Mouse (Mus musculus) thymus, adult 18-20 months (tissue): Measurements from ENCODE around the gene Rasgef1b.

Experiments
- DNase-seq, 2 experiments: peaks; one replicate each; pipeline ENCODE4 v3.0.0; 2022; ENCODE audit warnings: mixed read lengths in 2 of 2

The Rasgef1b gene

DNA sequence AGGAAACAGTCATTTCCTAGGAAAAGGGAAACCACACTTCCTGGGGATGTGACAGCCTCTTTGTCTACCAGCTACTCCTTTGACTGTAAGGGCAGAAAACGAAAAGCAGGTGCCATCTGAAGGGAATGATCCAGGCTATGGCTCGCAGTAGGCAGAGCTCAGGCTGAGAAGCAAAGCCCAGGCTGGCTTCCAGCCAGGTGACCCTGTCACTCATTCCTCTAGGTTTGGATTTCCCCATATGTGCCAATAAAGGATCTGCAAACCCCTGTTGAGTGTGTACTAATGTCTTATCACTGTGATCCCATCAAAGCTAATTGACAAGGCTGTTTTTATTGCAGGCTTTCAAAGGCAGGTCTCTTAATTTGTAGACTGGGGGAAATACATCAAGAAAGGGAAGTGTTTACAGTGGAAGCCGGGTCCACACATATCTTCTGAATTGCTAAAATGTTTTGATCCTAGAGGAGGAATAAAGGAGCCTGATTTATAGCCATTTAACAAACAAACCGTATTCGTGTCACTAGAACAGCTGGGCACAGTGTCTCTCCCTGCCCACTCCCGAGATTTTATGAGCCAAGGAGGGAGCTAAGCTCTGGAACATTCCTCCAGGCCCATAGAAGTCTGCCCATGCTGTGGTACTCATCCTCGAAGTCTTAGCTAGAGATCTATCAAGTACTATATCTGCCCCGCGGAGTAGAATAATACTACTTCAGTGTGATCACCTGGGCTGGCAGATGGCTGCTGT is 449.7 kb downstream of the Rasgef1b start:
- DNase-seq: no peak

DNA sequence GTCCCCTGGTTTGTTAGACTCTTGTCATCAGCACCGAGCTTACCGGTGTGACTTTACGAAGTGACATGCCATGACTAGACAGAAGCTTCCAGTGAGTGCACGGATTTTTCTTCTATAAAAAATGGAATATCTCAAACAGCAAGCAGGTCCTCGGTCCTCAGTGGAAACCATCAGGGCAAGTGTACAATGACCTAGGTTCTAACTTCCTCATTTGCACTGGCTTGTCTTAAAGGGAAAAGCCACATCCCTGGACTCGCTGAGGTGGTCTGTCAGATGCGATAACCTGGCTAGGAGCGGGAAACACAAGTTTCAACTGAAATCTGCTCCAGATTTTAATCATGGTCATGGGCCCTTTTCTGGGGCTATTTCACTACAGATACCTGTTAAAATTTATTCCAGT is 450.5 kb downstream of the Rasgef1b start:
- DNase-seq: no peak

DNA sequence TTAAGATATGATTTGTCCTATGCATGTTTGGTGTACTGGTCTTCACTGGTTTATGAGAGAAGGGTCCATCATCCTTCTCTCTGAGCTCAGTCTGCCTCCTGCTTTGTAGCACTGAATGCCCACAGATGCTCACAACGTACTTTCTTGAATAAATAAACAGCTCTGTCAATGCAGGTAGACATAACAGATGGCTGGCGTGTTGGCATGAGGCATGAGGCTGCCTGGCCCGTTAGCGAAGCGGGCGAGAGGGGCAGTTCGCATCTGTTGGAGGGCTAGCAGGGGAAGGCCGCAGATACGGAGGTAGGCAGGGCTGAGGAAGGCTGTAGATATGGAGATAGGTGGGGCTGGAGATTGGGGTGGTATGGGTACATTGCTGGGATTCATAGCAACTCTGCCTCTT is 451.3 kb downstream of the Rasgef1b start:
- no peak for DNase-seq

DNA sequence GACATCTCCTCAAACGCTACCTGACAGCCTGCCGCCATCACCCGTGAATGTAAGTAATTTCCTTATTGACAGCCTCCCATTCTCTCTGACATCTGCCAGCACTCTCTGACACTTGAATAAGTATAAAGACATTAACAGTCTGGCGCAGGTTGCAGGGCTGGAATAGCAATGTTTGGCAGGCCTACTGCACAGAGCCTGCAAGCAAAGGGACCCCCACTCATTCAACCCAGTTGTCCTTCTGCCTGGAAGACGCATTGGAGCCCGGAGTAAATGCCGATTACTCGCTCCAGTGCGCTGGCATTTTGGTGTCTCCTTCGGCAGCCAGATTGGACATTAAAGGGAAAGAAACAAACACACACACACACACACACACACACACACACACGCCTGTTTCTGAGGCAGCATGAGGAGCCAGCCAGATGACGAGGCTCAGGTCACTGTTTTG is 454.7 kb downstream of the Rasgef1b start:
- DNase-seq: no peak

DNA sequence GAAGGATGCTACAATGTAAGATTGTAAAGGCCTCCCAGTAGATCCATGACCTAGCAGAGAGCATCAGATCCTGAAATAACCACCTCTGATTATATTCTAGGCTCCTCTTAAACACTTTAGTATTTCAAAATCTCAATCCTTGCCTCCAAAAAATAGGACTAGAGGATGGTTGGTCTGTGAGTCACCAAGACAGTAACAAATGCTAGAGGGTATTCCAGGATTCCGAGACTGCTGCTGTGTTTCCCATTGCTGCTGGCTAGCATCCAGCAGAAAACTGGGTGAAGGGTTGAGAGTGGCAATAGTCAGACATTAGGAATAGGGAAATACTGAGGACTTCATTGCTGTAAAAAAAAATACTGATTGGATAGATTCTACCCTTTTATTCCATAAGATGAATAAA is 457.3 kb downstream of the Rasgef1b start:
- DNase-seq: no peak

DNA sequence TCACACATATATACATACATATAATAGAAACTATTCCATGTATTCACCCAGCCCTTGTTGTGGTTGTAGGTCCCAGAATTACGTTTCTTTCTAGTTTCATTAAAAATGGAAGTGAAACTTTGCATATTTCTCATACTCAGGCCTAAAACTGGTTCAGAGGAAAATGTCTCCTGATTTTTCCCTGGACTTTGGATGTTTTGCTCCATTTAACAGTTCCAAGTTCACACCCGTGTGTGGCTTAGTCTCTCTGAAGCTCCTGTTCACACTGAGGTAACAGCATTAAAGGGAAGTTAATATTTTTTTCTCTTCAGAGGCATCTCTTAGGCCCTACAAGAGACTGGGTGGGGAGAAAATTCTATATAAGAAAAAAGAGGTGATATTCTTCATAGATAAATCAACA is 459.7 kb downstream of the Rasgef1b start:
- DNase-seq: no peak

DNA sequence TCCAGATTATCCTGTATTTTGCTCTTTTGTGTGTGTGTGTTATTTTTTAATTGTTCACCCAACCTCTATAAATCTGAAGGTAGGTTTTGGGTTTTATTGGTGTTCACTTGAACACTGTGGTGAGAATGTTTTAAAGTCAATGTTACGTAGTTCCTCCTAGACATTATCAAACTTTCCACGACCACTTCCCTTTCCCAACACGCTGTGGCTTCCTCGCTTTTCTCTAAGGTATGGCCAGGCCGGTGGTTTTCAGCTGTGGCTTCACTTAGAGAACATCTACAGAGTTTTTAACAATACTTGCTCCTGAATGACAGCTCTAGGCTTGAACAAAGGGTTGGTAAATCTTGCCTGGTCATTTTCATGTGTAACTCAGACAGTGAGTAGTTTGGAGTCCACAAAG is 461.5 kb downstream of the Rasgef1b start:
- no peak for DNase-seq

DNA sequence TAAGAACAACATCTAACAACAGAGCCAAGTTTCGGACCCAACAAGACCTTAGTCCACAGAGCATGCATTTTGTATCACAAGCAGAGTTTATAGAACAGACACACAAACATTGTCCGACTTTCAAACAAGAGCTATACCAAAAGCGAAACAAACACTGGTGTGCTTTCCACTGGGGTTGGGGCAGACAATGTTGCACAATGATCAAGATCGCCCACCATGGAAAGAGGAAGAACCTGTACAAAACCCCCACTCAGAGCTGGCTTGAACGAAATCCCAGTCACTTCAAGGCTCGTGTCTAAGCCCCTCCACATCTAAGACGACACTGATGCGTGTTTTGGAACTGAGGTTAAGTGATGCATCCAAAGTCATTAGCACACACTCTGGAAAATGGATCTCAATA is 462.6 kb downstream of the Rasgef1b start:
- DNase-seq: no peak

DNA sequence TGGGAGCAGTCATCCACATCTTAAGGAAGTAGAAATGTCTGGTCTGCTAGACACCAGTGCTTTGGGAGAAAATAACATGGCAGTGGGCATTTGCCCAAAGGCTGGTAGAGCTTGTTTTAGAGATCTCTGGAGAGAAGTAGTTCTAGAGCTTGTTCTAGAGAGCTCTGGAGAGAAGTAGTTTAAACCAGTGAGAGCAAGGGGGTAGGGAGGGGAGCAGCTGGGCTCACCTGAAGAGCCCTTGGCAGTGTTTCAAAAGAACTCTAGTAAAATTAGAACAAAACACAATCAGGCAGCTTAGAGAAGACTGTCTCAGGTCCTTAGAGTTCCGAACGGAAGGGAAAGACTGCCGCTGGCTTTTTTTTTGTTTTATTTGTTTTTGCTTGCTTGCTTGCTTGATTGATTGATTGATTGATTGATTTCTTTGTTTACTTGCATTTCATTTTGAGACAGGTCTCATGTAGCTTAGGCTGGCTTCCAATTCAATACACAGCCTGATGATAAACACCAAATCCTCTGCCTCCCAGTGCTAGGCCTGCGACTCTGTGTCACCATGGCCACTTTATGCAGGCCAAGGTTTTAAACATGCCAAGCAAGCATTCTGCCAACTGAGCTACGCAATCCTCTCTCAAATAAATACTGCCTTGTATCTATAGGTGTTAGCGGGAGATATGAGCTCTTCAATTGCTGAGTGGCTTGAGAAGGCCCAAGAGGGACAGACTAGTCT is 466.5 kb downstream of the Rasgef1b start:
- no peak for DNase-seq

DNA sequence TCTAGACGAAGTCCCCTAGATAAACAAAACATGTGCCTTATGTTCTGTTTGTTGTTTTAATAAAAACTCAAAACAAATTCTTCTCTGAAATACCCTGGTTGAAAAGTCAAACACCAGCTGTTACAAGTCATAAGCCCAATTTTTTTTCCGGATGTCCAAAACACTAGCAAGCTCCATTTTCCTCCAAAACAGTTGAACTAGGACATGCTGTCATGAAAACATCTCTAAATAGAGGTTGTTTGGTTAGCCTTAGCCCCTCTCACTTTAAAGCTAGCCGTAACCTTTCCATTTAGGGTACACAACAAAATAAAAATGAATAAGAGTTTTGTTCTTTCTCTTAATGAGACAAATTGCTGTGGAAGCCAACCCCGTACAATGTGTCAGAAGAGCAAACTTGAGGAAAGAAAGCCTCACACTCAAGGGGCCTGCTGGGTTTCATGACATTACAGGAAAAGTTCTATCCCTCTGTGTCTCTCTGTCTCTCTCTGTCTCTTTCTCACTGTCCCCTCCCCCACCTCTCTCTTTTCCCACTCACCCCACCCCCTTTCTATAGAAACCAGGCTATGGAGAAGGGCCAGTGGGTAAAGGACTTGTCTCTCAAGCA is 467.6 kb downstream of the Rasgef1b start:
- no peak for DNase-seq

DNA sequence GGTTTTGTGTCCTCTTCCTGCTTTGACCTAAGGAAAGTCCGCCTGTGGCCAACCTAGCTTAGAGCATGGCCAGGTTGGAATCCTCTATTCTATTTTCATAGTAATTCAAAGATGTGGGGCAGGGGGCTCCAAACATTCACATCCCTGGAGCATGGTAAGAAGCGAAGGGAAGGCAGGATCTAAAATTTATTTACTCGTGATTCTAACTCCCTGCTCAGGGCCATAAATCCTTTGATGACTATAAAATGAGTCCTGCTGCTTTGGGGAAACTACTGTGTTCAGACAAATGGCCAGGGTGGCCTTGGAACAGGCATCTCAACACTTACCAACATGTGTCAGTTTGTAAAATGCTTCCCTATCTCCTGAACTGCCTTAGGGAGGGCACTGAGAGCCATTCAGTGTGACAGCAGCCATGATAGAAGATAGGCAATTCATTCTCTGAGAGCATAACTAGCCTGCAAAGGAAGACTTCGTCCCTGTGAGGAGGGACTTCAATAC is 470.8 kb downstream of the Rasgef1b start:
- DNase-seq: no peak

DNA sequence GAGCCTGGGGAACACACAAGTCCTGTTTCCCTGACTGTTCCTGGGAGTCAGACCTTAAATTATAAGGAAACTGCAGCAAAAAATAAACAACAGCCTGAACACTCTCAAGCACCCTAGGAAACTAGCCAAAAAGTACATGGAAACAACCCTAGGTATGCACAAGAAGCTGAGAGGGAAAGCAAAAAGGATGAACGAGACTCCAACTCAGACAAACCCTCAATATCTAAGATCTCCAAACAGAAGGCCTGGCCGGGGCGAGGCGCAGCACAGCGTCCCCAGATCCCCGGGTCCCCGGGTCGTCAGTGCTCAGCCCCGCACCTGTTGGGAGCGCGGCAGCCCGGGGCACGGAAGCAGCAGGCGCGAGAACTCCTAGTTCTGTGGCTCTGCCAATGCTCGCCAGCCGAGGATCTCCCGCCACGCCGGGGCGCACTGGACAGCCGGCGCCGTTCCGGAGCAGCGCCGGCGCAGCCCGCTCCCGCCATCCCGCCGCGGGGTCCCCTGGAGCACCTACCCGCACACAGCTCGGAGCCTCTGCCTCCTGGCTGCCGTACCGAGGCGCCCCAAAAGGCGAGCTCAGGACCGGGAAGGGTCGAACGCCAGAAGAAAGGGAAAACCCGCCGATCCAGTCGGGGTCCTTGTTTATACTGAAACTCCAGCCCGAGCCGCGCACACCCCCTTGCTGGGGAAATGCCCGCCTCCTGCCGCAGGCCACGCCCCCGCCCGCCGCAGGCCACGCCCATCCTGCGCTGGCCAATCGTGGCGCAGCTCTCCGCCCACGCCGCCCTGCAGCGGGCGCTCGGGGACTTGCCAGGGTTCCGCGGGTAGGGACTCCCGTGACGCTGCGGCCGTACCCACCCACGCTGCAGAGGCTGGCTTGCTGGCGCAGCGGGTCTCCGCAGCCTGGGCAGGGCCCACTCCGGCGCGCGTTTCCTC is 476.4 kb downstream of the Rasgef1b start:
- peak; percentile 92 to 93 for DNase-seq

DNA sequence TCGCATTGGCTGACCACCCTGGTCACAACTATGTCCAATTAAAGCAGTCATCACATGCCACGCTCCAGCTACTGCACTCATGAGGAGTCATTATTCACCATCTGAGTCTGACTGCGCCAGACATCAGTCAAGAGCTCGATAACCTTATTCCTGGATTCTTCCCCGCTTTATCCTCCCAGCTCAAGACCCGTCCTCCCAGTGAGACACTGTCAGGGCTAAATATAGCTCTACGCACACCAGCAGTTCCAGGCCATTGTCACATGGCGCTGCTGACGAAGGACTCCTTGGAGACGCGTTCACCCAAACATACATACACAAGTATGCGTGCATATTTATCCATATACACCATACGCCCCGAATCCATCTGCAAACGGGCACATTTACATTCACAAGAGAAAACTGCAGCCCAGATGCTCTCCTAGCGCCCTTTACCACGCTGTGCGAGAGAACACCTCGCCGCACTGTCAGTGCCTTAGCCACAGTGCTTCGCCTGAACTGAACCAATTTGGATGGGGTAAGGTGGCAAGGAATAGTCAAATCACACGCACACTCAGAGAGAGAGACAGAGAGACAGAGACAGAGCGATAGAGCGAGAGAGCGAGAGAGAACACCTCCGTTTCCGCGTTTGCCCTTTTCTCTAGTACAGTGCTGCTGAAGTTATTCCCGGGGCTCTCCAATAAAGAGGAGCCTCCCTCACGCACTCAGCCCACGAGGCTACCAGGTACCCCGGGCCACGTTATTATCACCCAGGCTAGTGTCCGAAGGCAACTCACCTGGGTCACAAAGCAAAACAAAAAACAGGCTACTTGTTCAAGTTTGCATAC is 477.3 kb downstream of the Rasgef1b start:
- DNase-seq: no peak

DNA sequence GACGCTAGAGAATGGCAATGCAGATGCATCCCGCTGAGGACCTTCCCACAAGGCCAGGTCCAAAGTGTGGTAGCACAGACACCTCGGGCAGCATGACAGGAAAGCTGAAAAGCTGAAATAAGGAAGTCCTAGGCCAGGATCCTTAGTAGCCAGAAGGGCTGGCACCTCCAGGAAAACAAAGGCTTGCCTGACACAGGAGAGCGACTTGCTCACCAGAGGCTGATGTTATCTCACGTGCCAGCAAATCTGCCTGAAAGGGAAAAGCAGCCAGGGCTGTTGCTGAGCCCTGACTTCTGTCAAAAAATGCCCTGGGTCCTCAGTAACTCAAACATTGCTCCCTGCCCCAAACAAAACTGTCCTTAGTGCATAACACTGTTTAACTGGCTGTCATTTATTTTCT is 478.0 kb downstream of the Rasgef1b start:
- no peak for DNase-seq

DNA sequence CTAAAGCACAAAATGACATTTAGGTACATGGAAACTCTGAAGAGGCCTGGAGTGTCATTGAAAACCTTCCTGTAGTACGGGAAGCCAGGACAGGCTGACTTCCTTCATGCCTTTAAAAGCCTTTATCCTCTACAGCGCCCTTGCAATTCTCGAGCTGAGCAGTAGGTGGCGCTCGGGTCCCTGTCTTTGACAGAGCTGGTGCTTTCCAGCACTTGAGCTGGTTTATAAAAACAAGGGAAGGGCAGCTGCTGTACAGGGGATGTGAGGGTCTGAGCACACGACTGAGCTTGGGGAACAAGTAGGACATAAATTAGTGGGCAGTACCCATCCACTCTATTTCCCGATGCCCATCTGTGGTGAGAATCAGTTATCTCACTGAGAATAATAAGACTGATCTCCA is 480.4 kb downstream of the Rasgef1b start:
- peak; percentile 76 to 77 for DNase-seq

DNA sequence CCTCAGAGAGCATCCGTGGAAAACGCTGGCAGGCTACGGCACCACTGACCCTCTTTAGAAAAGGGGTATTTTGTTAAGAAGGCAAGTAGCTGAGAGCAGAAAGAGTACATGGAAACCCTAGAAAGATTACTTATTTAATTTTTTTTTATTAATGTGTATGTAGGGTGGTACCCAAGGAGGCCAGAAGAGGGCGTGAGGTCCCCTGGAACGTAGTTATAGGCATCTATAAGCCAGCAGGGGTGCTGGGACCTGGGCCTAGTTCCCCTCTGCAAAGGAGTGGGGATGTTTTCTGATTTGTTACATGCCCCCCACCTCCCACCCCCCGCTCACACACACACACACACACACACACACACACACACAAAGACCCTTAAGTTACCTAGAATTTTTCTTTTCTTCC is 480.9 kb downstream of the Rasgef1b start:
- DNase-seq: no peak

DNA sequence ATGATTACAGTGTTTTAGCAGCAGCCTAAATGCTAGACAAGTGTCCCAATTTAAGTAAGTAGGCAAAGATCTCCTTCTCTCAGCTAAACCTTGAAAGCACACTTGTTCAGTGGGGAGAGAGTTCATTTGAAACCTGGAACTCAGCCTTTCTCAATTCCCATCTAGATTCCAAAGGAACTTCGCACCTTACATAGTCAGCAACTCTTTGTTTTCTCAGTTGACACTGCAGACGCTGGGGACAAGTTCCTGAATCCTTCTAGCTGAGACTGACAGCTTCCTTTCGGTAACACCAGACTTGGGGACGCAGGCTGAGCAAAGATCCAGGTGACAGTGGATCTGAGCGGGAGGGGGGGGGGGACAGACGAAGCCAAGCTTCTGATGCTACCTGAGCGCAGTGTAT is 481.4 kb downstream of the Rasgef1b start:
- no peak for DNase-seq

DNA sequence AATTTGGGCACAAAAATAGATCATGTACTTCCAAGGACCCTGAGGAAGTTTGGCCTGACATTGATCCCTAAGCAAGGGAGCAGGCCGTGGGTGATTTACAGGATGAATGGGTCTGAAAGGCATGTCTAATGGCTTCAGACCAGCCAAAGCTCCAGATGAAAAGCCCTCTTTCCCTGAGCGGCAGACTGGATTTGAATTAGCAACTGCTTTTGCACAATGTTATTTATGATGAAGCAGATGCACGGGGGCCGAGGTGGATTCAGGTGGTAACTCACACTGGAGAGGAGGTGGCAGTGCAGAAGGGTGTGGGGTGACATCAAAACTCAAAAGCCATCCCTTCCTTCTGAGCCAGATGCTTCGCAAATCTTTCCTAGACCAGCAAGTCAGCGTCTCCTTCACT is 481.9 kb downstream of the Rasgef1b start:
- DNase-seq: no peak

DNA sequence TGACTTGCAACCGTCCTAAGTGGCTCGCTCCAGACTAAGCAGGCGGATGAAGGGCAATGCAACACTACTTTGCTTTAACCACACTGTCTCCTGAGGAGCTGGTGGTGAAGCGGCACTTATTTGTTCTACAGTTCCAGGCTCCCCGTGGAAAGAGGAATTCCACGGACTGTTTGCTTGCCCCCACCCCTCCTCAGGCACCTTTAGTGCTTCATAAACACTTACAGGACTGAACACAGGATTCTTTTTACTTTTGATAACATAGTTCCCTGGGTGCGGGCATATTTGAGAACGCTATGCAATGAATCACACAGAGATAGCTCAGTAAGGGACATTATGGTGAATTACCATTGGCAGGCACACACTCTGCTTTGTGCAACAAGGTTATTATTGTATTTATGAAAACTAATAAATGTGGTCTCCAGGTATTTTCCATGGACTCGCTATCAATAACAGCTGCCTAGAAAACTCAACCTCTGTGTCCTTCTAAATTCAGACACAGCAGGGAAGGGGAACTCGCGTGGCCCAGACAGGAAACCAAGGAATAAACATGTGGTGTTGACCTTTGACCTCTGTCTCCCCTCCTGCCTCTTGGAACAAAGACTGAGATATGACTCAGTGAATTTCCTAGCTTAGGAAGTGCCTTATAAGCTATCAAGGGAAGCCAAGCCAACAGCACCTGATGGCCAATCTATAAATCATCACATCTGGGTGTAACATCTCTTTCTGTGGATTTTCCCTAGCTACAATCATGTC is 486.7 kb downstream of the Rasgef1b start:
- no peak for DNase-seq

DNA sequence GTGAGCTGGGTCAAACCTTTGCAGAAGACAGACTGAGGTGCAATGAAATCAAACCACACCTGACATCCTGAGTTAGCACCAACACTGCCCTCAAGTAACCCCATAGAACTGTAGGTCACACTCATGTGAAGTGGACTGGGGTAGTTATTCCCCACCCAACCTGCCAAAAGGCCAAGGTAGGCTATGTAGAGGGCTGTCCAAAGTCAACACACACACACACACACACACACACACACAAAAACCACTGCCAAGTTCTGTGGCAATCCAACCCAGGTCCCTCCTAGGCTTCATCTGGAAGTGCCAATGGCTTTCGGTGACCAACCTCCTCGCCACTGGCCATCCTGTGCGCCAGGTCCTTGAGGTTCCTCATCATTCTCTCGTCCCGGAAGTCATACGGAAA is 488.4 kb downstream of the Rasgef1b start:
- DNase-seq: no peak

DNA sequence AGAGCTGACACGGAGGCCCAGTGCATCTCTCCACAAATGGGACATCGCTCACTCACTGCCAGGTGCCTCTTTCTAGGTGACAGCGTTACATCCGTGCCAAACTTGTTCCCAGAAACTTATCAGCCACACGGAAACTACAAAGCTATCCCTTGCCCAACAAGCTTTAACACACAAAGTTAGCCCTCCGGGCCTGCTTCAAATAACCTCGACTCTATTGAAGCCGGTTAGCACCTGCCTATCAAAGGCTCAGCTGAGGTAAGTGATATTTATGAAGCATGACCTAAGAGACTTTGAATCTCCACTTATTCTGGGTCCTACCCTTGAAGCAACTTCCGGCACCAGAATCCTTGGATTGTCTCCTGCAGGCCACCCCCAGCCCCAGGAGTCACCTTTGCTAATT is 489.2 kb downstream of the Rasgef1b start:
- no peak for DNase-seq
